Mouse (Mus musculus) CH12.LX (cell line): ENCODE data around the gene Larp7. TPM values are rescaled to one million over a fixed set of nuclear protein-coding genes. Genes with fewer than 3 reads are reported as not detected.

Experiments used
- DNase-seq: peaks from one replicate; pipeline ENCODE4 v3.0.0-alpha.2; 2013; ENCODE audit errors: extremely low read depth
- H3K27ac ChIP-seq: 2 replicates; pipeline ENCODE4 v1.5.1; 2012; ENCODE audit warnings: low read depth, mild to moderate bottlenecking, control low read depth, moderate library complexity; ENCODE audit not compliant: insufficient read depth
- H3K27me3 ChIP-seq: replicated peaks from 2 replicates; pipeline ENCODE3; 2012; ENCODE audit warnings: inconsistent platforms
- H3K36me3 ChIP-seq, 2 experiments: replicated peaks in 1 of 2; 2 replicates each; pipeline versions ENCODE3 to v1.6.1; 2012; ENCODE audit warnings: inconsistent platforms in 1 of 2, low read length in 1 of 2, mild to moderate bottlenecking in 1 of 2, mixed read lengths in 1 of 2, moderate library complexity in 1 of 2; ENCODE audit not compliant: control insufficient read depth in 1 of 2, insufficient read depth in 1 of 2
- H3K4me1 ChIP-seq, 2 experiments: 2 replicates each; pipeline ENCODE4 v1.6.1; 2012; ENCODE audit warnings: inconsistent platforms in 1 of 2, moderate library complexity in 1 of 2; ENCODE audit not compliant: insufficient read depth in 2 of 2, control insufficient read depth in 1 of 2
- H3K4me2 ChIP-seq: 2 replicates; pipeline ENCODE4 v1.6.1; 2012; ENCODE audit warnings: low read depth, mild to moderate bottlenecking, control low read depth; ENCODE audit not compliant: poor library complexity, insufficient read depth, severe bottlenecking
- H3K4me3 ChIP-seq, 3 experiments: fragments of 150-350 bp in 1 of 3; sonication (generic) in 1 of 3; replicated peaks in 1 of 3; 2 replicates each; pipeline versions ENCODE3 to v1.5.1; 2011 to 2012; ENCODE audit warnings: low read depth in 2 of 3, low read length in 2 of 3, mild to moderate bottlenecking in 2 of 3, moderate library complexity in 2 of 3, control low read depth in 1 of 3, improper control_type of control experiment in 1 of 3, inconsistent platforms in 1 of 3, mixed read lengths in 1 of 3; ENCODE audit not compliant: poor library complexity in 1 of 3
- H3K79me2 ChIP-seq: replicated peaks from 2 replicates; pipeline ENCODE4 v1.6.1; 2012; ENCODE audit warnings: mild to moderate bottlenecking, moderate library complexity; ENCODE audit not compliant: control insufficient read depth, poor library complexity, insufficient read depth, severe bottlenecking; ENCODE audit errors: extremely low read depth
- H3K9ac ChIP-seq: 2 replicates; pipeline ENCODE4 v1.6.1; 2012; ENCODE audit warnings: low read depth, mild to moderate bottlenecking, control low read depth, moderate library complexity; ENCODE audit not compliant: insufficient read depth
- H3K9me3 ChIP-seq: replicated peaks from 2 replicates; pipeline ENCODE3; 2012; ENCODE audit warnings: low read length, inconsistent platforms, mixed read lengths
- CTCF ChIP-seq, 2 experiments: IDR thresholded peaks in 1 of 2; conservative IDR thresholded peaks in 1 of 2; 2 replicates each; pipeline ENCODE4 v1.5.1; 2011 to 2012; ENCODE audit warnings: low read depth in 2 of 2, low read length in 2 of 2, improper control_type of control experiment in 1 of 2, inconsistent platforms in 1 of 2, mild to moderate bottlenecking in 1 of 2, moderate library complexity in 1 of 2
- E2F4 ChIP-seq: IDR thresholded peaks from 2 replicates; pipeline ENCODE4 v1.6.1; 2011; ENCODE audit warnings: low read depth, low read length, improper control_type of control experiment; ENCODE audit not compliant: insufficient replicate concordance
- ELF1 ChIP-seq: IDR thresholded peaks from 2 replicates; pipeline ENCODE4 v1.6.1; 2014; ENCODE audit warnings: low read depth, mild to moderate bottlenecking, inconsistent platforms, low read length, improper control_type of control experiment
- EP300 ChIP-seq: IDR thresholded peaks from 2 replicates; pipeline ENCODE4 v1.6.1; 2011; ENCODE audit warnings: low read length, improper control_type of control experiment
- ETS1 ChIP-seq: conservative IDR thresholded peaks from 2 replicates; pipeline ENCODE4 v1.6.1; 2012; ENCODE audit warnings: low read depth, mild to moderate bottlenecking, inconsistent platforms, low read length, improper control_type of control experiment, moderate library complexity
- KAT2A ChIP-seq: IDR thresholded peaks from 2 replicates; pipeline ENCODE4 v1.6.1; 2012; ENCODE audit warnings: low read length, improper control_type of control experiment, inconsistent platforms; ENCODE audit not compliant: insufficient replicate concordance
- MAX ChIP-seq: IDR thresholded peaks from 2 replicates; pipeline ENCODE4 v1.6.1; 2011; ENCODE audit warnings: low read length, improper control_type of control experiment
- MXI1 ChIP-seq: IDR thresholded peaks from 2 replicates; pipeline ENCODE4 v1.6.1; 2011; ENCODE audit warnings: mild to moderate bottlenecking, low read depth, low read length, improper control_type of control experiment
- NELFE ChIP-seq: IDR thresholded peaks from 2 replicates; pipeline ENCODE4 v1.6.1; 2011; ENCODE audit warnings: low read depth, low read length, improper control_type of control experiment
- NRF1 ChIP-seq: IDR thresholded peaks from 2 replicates; pipeline ENCODE4 v1.6.1; 2014; ENCODE audit warnings: low read depth, mild to moderate bottlenecking, inconsistent platforms, low read length, improper control_type of control experiment, moderate library complexity
- PAX5 ChIP-seq: IDR thresholded peaks from 2 replicates; pipeline ENCODE4 v1.6.1; 2012; ENCODE audit warnings: low read length, inconsistent platforms, mixed read lengths
- POLR2AphosphoS2 ChIP-seq: IDR thresholded peaks from 2 replicates; pipeline ENCODE4 v1.6.1; 2011; ENCODE audit warnings: low read depth, low read length, improper control_type of control experiment
- RAD21 ChIP-seq: IDR thresholded peaks from 2 replicates; pipeline ENCODE4 v1.6.1; 2011; ENCODE audit warnings: low read depth, mild to moderate bottlenecking, low read length, improper control_type of control experiment, moderate library complexity
- SIN3A ChIP-seq: IDR thresholded peaks from 2 replicates; pipeline ENCODE4 v1.6.1; 2012; ENCODE audit warnings: low read length, improper control_type of control experiment, inconsistent platforms
- SMC3 ChIP-seq: IDR thresholded peaks from 2 replicates; pipeline ENCODE4 v1.6.1; 2011; ENCODE audit warnings: low read depth, low read length, improper control_type of control experiment
- ZNF384 ChIP-seq: IDR thresholded peaks from 2 replicates; pipeline ENCODE4 v1.6.1; 2012; ENCODE audit warnings: low read depth, low read length, improper control_type of control experiment, inconsistent platforms
- dilution Hi-C: fragments of 300-500 bp; cut with MboI; formaldehyde crosslinking; loops from 2 replicates; pipeline ENCODE4 v1.14.3; 2020; ENCODE audit warnings: low sequenced_read_pairs; ENCODE audit not compliant: extremely low pct_unique_long_range_greater_than_20kb, extremely low pct_ligation_motif_present
- in situ Hi-C: fragments of 300-500 bp; cut with MboI; formaldehyde crosslinking; loops from 3 replicates; pipeline ENCODE4 v1.14.3; 2019; ENCODE audit warnings: low sequenced_read_pairs, low pct_ligation_motif_present, low pct_unique_long_range_greater_than_20kb, mixed read lengths
- polyA plus RNA-seq: library from polyadenylated mRNA; unstranded; fragments of >175 nt; gene quantifications from 2 replicates; pipeline ENCODE4 v1.2.1, GENCODE M21; 2012; ENCODE audit warnings: low read depth; ENCODE audit not compliant: insufficient read length
- total RNA-seq, 2 experiments: library from RNA; depleted of rRNA; stranded (reverse); fragments of 300-350 nt in 1 of 2; fragments of >200 nt in 1 of 2; gene quantifications; 2 replicates each; pipeline ENCODE4 v1.2.3; 2012 to 2014

Gene Larp7
- total and polyA plus RNA-seq, 3 experiments, result 28.9 to 70.6 (median 35.5) TPM

GRCm38 (mm10) chr3:127558201-127558600 is 5.1 kb upstream of the Larp7 start:
- H3K9me3 ChIP-seq, result no peaks in the 10 kb centered on the region
- peaks cover 32 to 56% of the 10 kb centered on the region in 2 experiments for H3K36me3 ChIP-seq
- TF ChIP-seq CTCF (conservative IDR thresholded peaks at IDR 0.05 in 1 of 2, IDR thresholded peaks at IDR 0.05 in 1 of 2; ENCODE audit: low read depth in 2 of 2, low read length in 2 of 2), result peak in 1 of 2 experiments; percentile 27; a peak in 1 of 4 replicates
- TF ChIP-seq POLR2AphosphoS2, result no peak
- no peak for TF ChIP-seq E2F4
- no peak for TF ChIP-seq MAX
- H3K27me3 ChIP-seq, result no peaks in the 10 kb centered on the region
- no peak overlapping the region for H3K9ac ChIP-seq
- no peak for DNase-seq
- no peak overlapping the region for H3K27ac ChIP-seq
- dilution Hi-C loops (no loop called here), in situ Hi-C loops (no loop called here)
- H3K4me2 ChIP-seq, result no peak overlapping the region
- H3K79me2 ChIP-seq, result peaks cover 15% of the 10 kb centered on the region
- no peak overlapping the region for H3K4me3 ChIP-seq
- H3K4me1 ChIP-seq, result peaks cover 0 to 11% of the 10 kb centered on the region in 2 experiments; a peak in 2 of 4 replicates

- Histone ChIP-seq H3K4me2 (peak overlapping the region; percentile 62; the same call in 1 of the 2 replicates), H3K36me3 (peaks cover 15 to 27% of the 10 kb centered on the region in 2 experiments), H3K4me1 (peaks cover 0 to 16% of the 10 kb centered on the region in 2 experiments; a peak in 2 of 4 replicates), H3K4me3 (peak overlapping the region; percentile 31 to 90 (median 42)), H3K27me3 (no peaks in the 10 kb centered on the region), H3K79me2 (peaks cover 22% of the 10 kb centered on the region), H3K27ac (no peak overlapping the region), H3K9me3 (no peaks in the 10 kb centered on the region), H3K9ac (peak overlapping the region; percentile 31; the same call in 1 of the 2 replicates)
- TF ChIP-seq NRF1 (no peak), ELF1 (no peak), SMC3 (peak; percentile 29), POLR2AphosphoS2 (no peak), CTCF (conservative IDR thresholded peaks at IDR 0.05 in 1 of 2, IDR thresholded peaks at IDR 0.05 in 1 of 2; ENCODE audit: low read depth in 2 of 2, low read length in 2 of 2) (peak in 1 of 2 experiments; percentile 61; a peak in 2 of 4 replicates), ETS1 (no peak), SIN3A (0 out of 2 replicates have a peak, but pooled peaks have one; percentile 42), PAX5 (no peak), KAT2A (no peak), RAD21 (peak; percentile 50)
- peak; percentile 21 for DNase-seq
- dilution Hi-C loops (no loop called here), in situ Hi-C loops (loop anchor here (5.0 kb wide), 1 partner anchor 102 kb away; no protein-coding TSS in a partner anchor)
Measured at GRCm38 (mm10) chr3:127554723-127555122, 1.6 kb upstream of the Larp7 start.

- Histone ChIP-seq H3K4me1 (peaks cover 0 to 16% of the 10 kb centered on the region in 2 experiments; a peak in 2 of 4 replicates), H3K4me3 (peak overlapping the region; percentile 49 to 90 (median 77)), H3K9me3 (no peaks in the 10 kb centered on the region), H3K4me2 (peak overlapping the region; percentile 98), H3K79me2 (peaks cover 22% of the 10 kb centered on the region), H3K27me3 (no peaks in the 10 kb centered on the region), H3K9ac (peak overlapping the region; percentile 31), H3K36me3 (peaks cover 15 to 20% of the 10 kb centered on the region in 2 experiments), H3K27ac (no peak overlapping the region)
- no peak for DNase-seq
- TF ChIP-seq RAD21, result no peak
- no peak for TF ChIP-seq POLR2AphosphoS2
- TF ChIP-seq EP300, result no peak
- no peak for TF ChIP-seq MAX
- TF ChIP-seq NRF1, result no peak
- TF ChIP-seq PAX5, result no peak
- TF ChIP-seq SMC3, result no peak
- no peak for TF ChIP-seq MXI1
- no peak for TF ChIP-seq SIN3A
- TF ChIP-seq NELFE, result no peak
- no peak for TF ChIP-seq ZNF384
- dilution Hi-C loops (no loop called here), in situ Hi-C loops (loop anchor here (5.0 kb wide), 1 partner anchor 101 kb away; no protein-coding TSS in a partner anchor)
Measured at GRCm38 (mm10) chr3:127553720-127554043, 533 bp upstream of the Larp7 start.
